1 mouse cellular context compared by ENCODE assay signal in genomic region chr7:24904936-24905335, GRCm38 (mm10).
TF ChIP-seq lines count a peak whose summit lies in the region.

No protein-coding gene starts in this region.

TF ChIP-seq in myocyte, 11 proteins besides CTCF, POLR2A, EP300 and RAD21:
- TF ChIP-seq SRF (IDR thresholded peaks at IDR 0.05; ENCODE audit: control insufficient read depth, insufficient read length, low read depth) (no peak), TCF3 (IDR thresholded peaks at IDR 0.05; ENCODE audit: insufficient read length, low read depth) (no peak), TCF12 (IDR thresholded peaks at IDR 0.05; ENCODE audit: insufficient read depth, poor library complexity, severe bottlenecking) (no peak)
